Mouse (Mus musculus) kidney, postnatal 0 days (tissue): Measurements from ENCODE around the gene Cdsn. TPM values are rescaled to one million over a fixed set of nuclear protein-coding genes. Genes with fewer than 3 reads are reported as not detected.

Source experiments
- ATAC-seq: fragments of 200-750 bp; cut with Nextera tagmentation; replicated peaks from 2 replicates; pipeline ENCODE4 v1.8.0; 2017; ENCODE audit warnings: low read depth, moderate number of reproducible peaks, moderate TSS enrichment, moderate library complexity; ENCODE audit not compliant: low FRiP score
- DNase-seq: peaks from one replicate; pipeline ENCODE4 v3.0.0-alpha.2; 2016; ENCODE audit warnings: low spot score
- H3K27ac ChIP-seq: fragments of 300-500 bp; sonication (generic); 2 replicates; pipeline ENCODE4 v1.5.1; 2014; ENCODE audit warnings: mild to moderate bottlenecking
- H3K27me3 ChIP-seq: fragments of 300-500 bp; sonication (generic); 2 replicates; pipeline ENCODE4 v1.6.1; 2014; ENCODE audit warnings: low read length, mixed read lengths; ENCODE audit not compliant: insufficient read depth
- H3K36me3 ChIP-seq: fragments of 300-500 bp; sonication (generic); 2 replicates; pipeline ENCODE4 v1.6.1; 2014; ENCODE audit warnings: low read length, mixed read lengths; ENCODE audit not compliant: insufficient read depth
- H3K4me1 ChIP-seq: fragments of 300-500 bp; sonication (generic); replicated peaks from 2 replicates; pipeline ENCODE4 v1.6.1; 2014; ENCODE audit warnings: antibody characterized with exemption, low read length, mixed read lengths; ENCODE audit not compliant: insufficient read depth
- H3K4me2 ChIP-seq: fragments of 300-500 bp; sonication (generic); 2 replicates; pipeline ENCODE4 v1.6.1; 2014; ENCODE audit warnings: mild to moderate bottlenecking, low read length, moderate library complexity, mixed read lengths
- H3K4me3 ChIP-seq: fragments of 300-500 bp; sonication (generic); replicated peaks from 2 replicates; pipeline ENCODE4 v1.5.1; 2014; ENCODE audit warnings: low read depth, low read length
- H3K9ac ChIP-seq: fragments of 300-500 bp; sonication (generic); 2 replicates; pipeline ENCODE4 v1.6.1; 2014; ENCODE audit warnings: low read depth, low read length
- H3K9me3 ChIP-seq: fragments of 300-500 bp; sonication (generic); replicated peaks from 2 replicates; pipeline ENCODE4 v1.6.1; 2016; ENCODE audit warnings: low read length, inconsistent platforms, mixed read lengths
- CTCF ChIP-seq: IDR thresholded peaks from 2 replicates; pipeline ENCODE4 v1.5.1; 2016; ENCODE audit warnings: antibody characterized with exemption, low read depth, mild to moderate bottlenecking, moderate library complexity
- WGBS: fragments of 180-500 bp; shearing (Covaris S2); extraction: QIAGEN DNeasy Blood & Tissue Kit; methylation state at CpG from one replicate; pipeline ENCODE4 v1.1.7; 2014; 5-methylcytosine and 5-hydroxymethylcytosine counted together
- polyA plus RNA-seq: library from polyadenylated mRNA; unstranded; fragments of >200 nt; fragmentation: Nextera tagmentation; extraction: Ambion mirVana; gene quantifications from 2 replicates; pipeline ENCODE4 v1.2.1, GENCODE M21; 2015

Gene Cdsn
- 0.13 and 0.18 TPM in 2 replicates for polyA plus RNA-seq

GRCm38 (mm10) chr17:35551881-35552414 is at the start of gene Cdsn:
Gene Cdsn (plus strand): TSS chr17:35552128.
- no peak for TF ChIP-seq CTCF
- 0 out of 2 replicates have a peak, but pooled peaks have one; percentile 23 for ATAC-seq
- no peaks in the 10 kb centered on the region for H3K27me3 ChIP-seq
- H3K4me2 ChIP-seq, result no peak within 1 kb of the TSS
- H3K4me1 ChIP-seq, result no peaks in the 10 kb centered on the region
- no peak within 1 kb of the TSS for H3K9ac ChIP-seq
- H3K4me3 ChIP-seq, result no peak within 1 kb of the TSS
- no peaks in the 10 kb centered on the region for H3K36me3 ChIP-seq
- 76% methylated on average over 10 of the region's 10 CpGs for WGBS
- no peaks in the 10 kb centered on the region for H3K9me3 ChIP-seq
- no peak within 1 kb of the TSS for H3K27ac ChIP-seq
- DNase-seq, result no peak

GRCm38 (mm10) chr17:35502226-35502625 is 49.7 kb upstream of the Cdsn start:
- H3K27me3 ChIP-seq, result 0 out of 2 replicates have a peak, but pooled peaks cover 6% of the 10 kb centered on the region
- no peaks in the 10 kb centered on the region for H3K9me3 ChIP-seq
- H3K9ac ChIP-seq, result no peak overlapping the region
- no peak overlapping the region for H3K27ac ChIP-seq
- TF ChIP-seq CTCF, result no peak
- DNase-seq (no peak), ATAC-seq (no peak)
- no peaks in the 10 kb centered on the region for H3K4me1 ChIP-seq
- WGBS, result 11% methylated on average over 6 of the region's 6 CpGs
- H3K4me3 ChIP-seq, result no peak overlapping the region
- no peaks in the 10 kb centered on the region for H3K36me3 ChIP-seq
- H3K4me2 ChIP-seq, result no peak overlapping the region

DNA sequence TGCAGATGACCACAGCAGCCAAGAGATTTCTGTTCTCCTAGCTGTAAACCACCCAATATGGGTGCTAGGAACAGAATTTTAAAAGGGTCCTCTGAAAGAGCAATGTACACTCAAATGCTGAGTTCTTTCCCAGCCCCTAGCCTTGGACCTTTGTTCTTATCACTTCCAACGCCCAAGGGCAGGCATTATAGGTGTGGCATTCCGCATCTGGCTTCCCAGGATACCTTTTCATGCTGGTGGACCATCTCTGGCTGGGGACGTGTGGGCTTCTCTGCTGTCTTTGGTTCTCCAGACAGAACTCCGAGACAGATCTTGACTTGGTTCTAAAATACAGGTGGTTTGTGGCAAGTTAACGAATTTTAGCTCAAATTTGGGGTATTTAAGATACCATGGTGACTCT is 49.2 kb upstream of the Cdsn start:
- Histone ChIP-seq H3K9me3 (no peaks in the 10 kb centered on the region), H3K36me3 (no peaks in the 10 kb centered on the region), H3K4me2 (no peak overlapping the region), H3K27ac (no peak overlapping the region), H3K4me1 (no peaks in the 10 kb centered on the region), H3K4me3 (no peak overlapping the region), H3K27me3 (0 out of 2 replicates have a peak, but pooled peaks cover 6% of the 10 kb centered on the region), H3K9ac (no peak overlapping the region)
- TF ChIP-seq CTCF, result no peak
- DNase-seq, result no peak
- no peak for ATAC-seq
- 66% methylated on average over 5 of the region's 5 CpGs for WGBS

- no peak for ATAC-seq
- no peak overlapping the region for H3K4me2 ChIP-seq
- WGBS, result 44% methylated on average over 5 of the region's 5 CpGs
- DNase-seq, result no peak
- H3K9me3 ChIP-seq, result no peaks in the 10 kb centered on the region
- H3K27ac ChIP-seq, result no peak overlapping the region
- no peaks in the 10 kb centered on the region for H3K36me3 ChIP-seq
- no peak overlapping the region for H3K4me3 ChIP-seq
- H3K4me1 ChIP-seq, result no peaks in the 10 kb centered on the region
- no peak for TF ChIP-seq CTCF
- H3K9ac ChIP-seq, result no peak overlapping the region
- H3K27me3 ChIP-seq, result 0 out of 2 replicates have a peak, but pooled peaks cover 6% of the 10 kb centered on the region
Observed at GRCm38 (mm10) chr17:35503849-35504248, 48.1 kb upstream of the Cdsn start.

DNA sequence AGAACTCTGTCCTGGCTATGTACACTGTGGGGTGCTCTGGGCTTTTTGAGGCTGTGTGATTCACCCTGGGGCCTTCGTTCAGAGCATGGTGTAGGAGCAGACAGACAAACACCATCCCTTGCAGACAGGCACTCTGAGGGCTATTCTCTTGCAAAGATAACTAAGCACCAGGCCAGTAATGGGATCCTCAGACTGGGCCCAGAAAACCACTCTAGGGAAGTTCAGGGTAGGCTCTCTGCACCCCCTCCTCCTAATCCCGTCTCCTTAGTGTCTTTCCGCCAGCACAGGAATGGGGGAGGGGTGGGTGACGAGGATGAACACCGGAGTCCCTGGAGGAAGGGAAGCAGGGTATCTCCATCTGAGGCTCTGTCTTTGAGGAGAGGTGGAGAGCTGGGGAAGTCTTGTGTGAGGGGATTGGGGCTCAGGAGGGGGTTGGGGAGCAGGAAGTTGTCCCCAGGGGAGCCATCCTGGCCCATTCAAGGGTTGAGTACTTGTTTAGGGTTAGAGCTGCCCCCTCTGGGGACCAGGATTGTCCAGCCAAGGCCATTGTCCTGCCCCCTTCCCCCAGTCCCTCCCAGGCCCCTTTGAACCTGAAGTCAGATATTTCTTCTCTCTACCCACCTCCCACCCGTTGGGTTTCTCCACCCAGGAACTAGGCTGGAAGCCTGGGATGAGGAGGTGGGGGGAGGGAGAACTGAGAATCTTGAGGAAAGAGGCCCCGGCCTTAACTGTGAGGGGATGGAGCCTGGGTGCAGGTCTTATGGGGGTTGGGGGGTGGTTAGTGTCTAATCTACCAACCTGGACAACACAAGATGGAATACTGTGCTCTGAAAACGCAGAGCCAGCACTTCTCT is 47.1 kb upstream of the Cdsn start:
- TF ChIP-seq CTCF, result no peak
- no peak overlapping the region for H3K4me2 ChIP-seq
- no peak overlapping the region for H3K27ac ChIP-seq
- H3K9ac ChIP-seq, result no peak overlapping the region
- DNase-seq (no peak), ATAC-seq (no peak)
- 0 out of 2 replicates have a peak, but pooled peaks cover 6% of the 10 kb centered on the region for H3K27me3 ChIP-seq
- WGBS, result 37% methylated on average over 8 of the region's 8 CpGs
- no peak overlapping the region for H3K4me3 ChIP-seq
- no peaks in the 10 kb centered on the region for H3K36me3 ChIP-seq
- H3K4me1 ChIP-seq, result no peaks in the 10 kb centered on the region
- no peaks in the 10 kb centered on the region for H3K9me3 ChIP-seq

- ATAC-seq, result no peak
- no peak for TF ChIP-seq CTCF
- Histone ChIP-seq H3K9ac (no peak within 1 kb of the TSS), H3K27me3 (0 out of 2 replicates have a peak, but pooled peaks cover 6% of the 10 kb centered on the region), H3K4me1 (no peaks in the 10 kb centered on the region), H3K36me3 (no peaks in the 10 kb centered on the region), H3K4me3 (no peak within 1 kb of the TSS), H3K9me3 (no peaks in the 10 kb centered on the region), H3K4me2 (no peak within 1 kb of the TSS), H3K27ac (no peak within 1 kb of the TSS)
- DNase-seq, result no peak
- WGBS, result 59% methylated on average over 12 of the region's 13 CpGs
Observed at GRCm38 (mm10) chr17:35505776-35506175, 46.2 kb upstream of the Cdsn start, which contains the start of gene Pou5f1. Gene Pou5f1 (plus strand): TSS chr17:35506018.
